Mouse (Mus musculus): ENCODE data around the gene Macrod2. TPM values are rescaled to one million over a fixed set of nuclear protein-coding genes. Genes with fewer than 3 reads are reported as not detected.

The Macrod2 gene
- total and polyA plus RNA-seq, 2 experiments from 2014 or later = 37.3 to 67.2 TPM

GRCm38 (mm10) chr2:141007725-141008124, 612.6 kb downstream of the Macrod2 start:
- Histone ChIP-seq H3K4me1 (ENCODE audit: insufficient read depth, low read length) (no peaks in the 10 kb centered on the region), H3K4me2 (ENCODE audit: low read depth, low read length, poor library complexity, severe bottlenecking) (no peak overlapping the region), H3K4me3 (ENCODE audit: low read depth, low read length) (no peak overlapping the region), H3K36me3 (ENCODE audit: insufficient read depth, low read length) (no peaks in the 10 kb centered on the region), H3K9me3 (ENCODE audit: low read length) (no peaks in the 10 kb centered on the region), H3K27ac (ENCODE audit: low read depth, low read length) (no peak overlapping the region), H3K9ac (replicated peaks; ENCODE audit: low read length, poor library complexity, severe bottlenecking) (no peak overlapping the region), H3K27me3 (ENCODE audit: insufficient read depth, low read length) (no peaks in the 10 kb centered on the region)
- DNase-seq (ENCODE audit: low spot score) (peak; percentile 35), ATAC-seq (ENCODE audit: low FRiP score) (no peak)
- 25% methylated on average over 7 of the region's 7 CpGs for WGBS
- no peak for TF ChIP-seq CTCF (IDR thresholded peaks at IDR 0.05)

GRCm38 (mm10) chr2:141008458-141008857, 613.3 kb downstream of the Macrod2 start:
- Histone ChIP-seq H3K27me3 (ENCODE audit: insufficient read depth, low read length) (no peaks in the 10 kb centered on the region), H3K4me1 (ENCODE audit: insufficient read depth, low read length) (no peaks in the 10 kb centered on the region), H3K4me3 (ENCODE audit: low read depth, low read length) (no peak overlapping the region), H3K9ac (replicated peaks; ENCODE audit: low read length, poor library complexity, severe bottlenecking) (no peak overlapping the region), H3K36me3 (ENCODE audit: insufficient read depth, low read length) (no peaks in the 10 kb centered on the region), H3K27ac (ENCODE audit: low read depth, low read length) (no peak overlapping the region), H3K9me3 (ENCODE audit: low read length) (no peaks in the 10 kb centered on the region), H3K4me2 (ENCODE audit: low read depth, low read length, poor library complexity, severe bottlenecking) (no peak overlapping the region)
- 86% methylated on average over 1 of the region's 1 CpGs for WGBS
- ATAC-seq (ENCODE audit: low FRiP score) (no peak), DNase-seq (ENCODE audit: low spot score) (no peak)
- no peak for TF ChIP-seq CTCF (IDR thresholded peaks at IDR 0.05)

GRCm38 (mm10) chr2:141013443-141014165, 618.5 kb downstream of the Macrod2 start:
- ATAC-seq (ENCODE audit: low FRiP score) (no peak), DNase-seq (ENCODE audit: low spot score) (peak; percentile 55)
- WGBS = 47% methylated on average over 8 of the region's 8 CpGs
- H3K4me2 ChIP-seq (ENCODE audit: low read depth, low read length, poor library complexity, severe bottlenecking) = no peak overlapping the region
- no peaks in the 10 kb centered on the region for H3K27me3 ChIP-seq (ENCODE audit: insufficient read depth, low read length)
- H3K27ac ChIP-seq (ENCODE audit: low read depth, low read length) = no peak overlapping the region
- H3K4me1 ChIP-seq (ENCODE audit: insufficient read depth, low read length) = no peaks in the 10 kb centered on the region
- H3K4me3 ChIP-seq (ENCODE audit: low read depth, low read length) = no peak overlapping the region
- H3K9me3 ChIP-seq (ENCODE audit: low read length) = no peaks in the 10 kb centered on the region
- TF ChIP-seq CTCF (IDR thresholded peaks at IDR 0.05) = no peak
- H3K9ac ChIP-seq (replicated peaks; ENCODE audit: low read length, poor library complexity, severe bottlenecking) = no peak overlapping the region
- H3K36me3 ChIP-seq (ENCODE audit: insufficient read depth, low read length) = no peaks in the 10 kb centered on the region

- 72% methylated on average over 4 of the region's 4 CpGs for WGBS
- no peaks in the 10 kb centered on the region for H3K9me3 ChIP-seq (ENCODE audit: low read length)
- no peak overlapping the region for H3K9ac ChIP-seq (replicated peaks; ENCODE audit: low read length, poor library complexity, severe bottlenecking)
- no peak for ATAC-seq (ENCODE audit: low FRiP score)
- H3K27ac ChIP-seq (ENCODE audit: low read depth, low read length) = no peak overlapping the region
- no peaks in the 10 kb centered on the region for H3K36me3 ChIP-seq (ENCODE audit: insufficient read depth, low read length)
- no peak overlapping the region for H3K4me3 ChIP-seq (ENCODE audit: low read depth, low read length)
- TF ChIP-seq CTCF (IDR thresholded peaks at IDR 0.05) = no peak
- H3K4me2 ChIP-seq (ENCODE audit: low read depth, low read length, poor library complexity, severe bottlenecking) = no peak overlapping the region
- no peaks in the 10 kb centered on the region for H3K4me1 ChIP-seq (ENCODE audit: insufficient read depth, low read length)
- DNase-seq (ENCODE audit: low spot score) = no peak
- H3K27me3 ChIP-seq (ENCODE audit: insufficient read depth, low read length) = no peaks in the 10 kb centered on the region
Observed at GRCm38 (mm10) chr2:141022971-141023370, 627.9 kb downstream of the Macrod2 start.

GRCm38 (mm10) chr2:141023916-141024315, 628.8 kb downstream of the Macrod2 start:
- H3K4me3 ChIP-seq (ENCODE audit: low read depth, low read length) = no peak overlapping the region
- ATAC-seq (ENCODE audit: low FRiP score) (no peak), DNase-seq (ENCODE audit: low spot score) (no peak)

GRCm38 (mm10) chr2:141024316-141025043, 629.4 kb downstream of the Macrod2 start:
- DNase-seq (ENCODE audit: low spot score) = peak; percentile 42
- Histone ChIP-seq H3K4me1 (ENCODE audit: insufficient read depth, low read length) (no peaks in the 10 kb centered on the region), H3K9ac (replicated peaks; ENCODE audit: low read length, poor library complexity, severe bottlenecking) (no peak overlapping the region), H3K36me3 (ENCODE audit: insufficient read depth, low read length) (no peaks in the 10 kb centered on the region), H3K9me3 (ENCODE audit: low read length) (no peaks in the 10 kb centered on the region), H3K4me2 (ENCODE audit: low read depth, low read length, poor library complexity, severe bottlenecking) (no peak overlapping the region), H3K27ac (ENCODE audit: low read depth, low read length) (no peak overlapping the region), H3K27me3 (ENCODE audit: insufficient read depth, low read length) (no peaks in the 10 kb centered on the region), H3K4me3 (ENCODE audit: low read depth, low read length) (no peak overlapping the region)
- TF ChIP-seq CTCF (IDR thresholded peaks at IDR 0.05) = no peak
- 46% methylated on average over 6 of the region's 6 CpGs for WGBS
- no peak for ATAC-seq (ENCODE audit: low FRiP score)

More at GRCm38 (mm10) chr2:141023916-141024315, 628.8 kb downstream of the Macrod2 start:
- no peaks in the 10 kb centered on the region for H3K9me3 ChIP-seq (ENCODE audit: low read length)
- no peaks in the 10 kb centered on the region for H3K27me3 ChIP-seq (ENCODE audit: insufficient read depth, low read length)
- H3K9ac ChIP-seq (replicated peaks; ENCODE audit: low read length, poor library complexity, severe bottlenecking) = no peak overlapping the region
- H3K27ac ChIP-seq (ENCODE audit: low read depth, low read length) = no peak overlapping the region
- no peaks in the 10 kb centered on the region for H3K36me3 ChIP-seq (ENCODE audit: insufficient read depth, low read length)
- peak; percentile 16; the same call in 1 of the 2 replicates for TF ChIP-seq CTCF (IDR thresholded peaks at IDR 0.05)
- no peaks in the 10 kb centered on the region for H3K4me1 ChIP-seq (ENCODE audit: insufficient read depth, low read length)
- H3K4me2 ChIP-seq (ENCODE audit: low read depth, low read length, poor library complexity, severe bottlenecking) = no peak overlapping the region
- 31% methylated on average over 7 of the region's 7 CpGs for WGBS

All from midbrain, postnatal 0 days (tissue).